Mouse (Mus musculus) spleen, adult 18-20 months (tissue): ENCODE results near the gene Naif1.

ENCODE experiments used
- DNase-seq, 2 experiments: peaks; one replicate each; pipeline ENCODE4 v3.0.0; 2022; ENCODE audit warnings: mixed read lengths in 2 of 2

Gene Naif1

GRCm38 (mm10) chr2:32449761-32450754 lies at the start of gene Naif1:
Gene Naif1, plus strand, starts transcription at chr2:32450457.
- DNase-seq, result no peak

GRCm38 (mm10) chr2:32404663-32405062 lies 45.6 kb upstream of the Naif1 start:
- DNase-seq, result peak; percentile 77 to 95

GRCm38 (mm10) chr2:32407144-32407824 lies 43.0 kb upstream of the Naif1 start:
- no peak for DNase-seq

GRCm38 (mm10) chr2:32408429-32409424 lies 41.5 kb upstream of the Naif1 start:
- no peak for DNase-seq

- no peak for DNase-seq
Measured at GRCm38 (mm10) chr2:32411407-32411806, 38.9 kb upstream of the Naif1 start.

GRCm38 (mm10) chr2:32412742-32413531 lies 37.3 kb upstream of the Naif1 start:
- no peak for DNase-seq

GRCm38 (mm10) chr2:32413936-32414335 lies 36.3 kb upstream of the Naif1 start:
- no peak for DNase-seq

- DNase-seq, result no peak
Measured at GRCm38 (mm10) chr2:32415801-32416200, 34.5 kb upstream of the Naif1 start.

GRCm38 (mm10) chr2:32416556-32416955 lies 33.7 kb upstream of the Naif1 start:
- no peak for DNase-seq

- DNase-seq, result no peak
Measured at GRCm38 (mm10) chr2:32417486-32417885, 32.8 kb upstream of the Naif1 start.

- no peak for DNase-seq
Measured at GRCm38 (mm10) chr2:32418430-32419151, 31.7 kb upstream of the Naif1 start.

GRCm38 (mm10) chr2:32419359-32419758 lies 30.9 kb upstream of the Naif1 start:
- DNase-seq, result no peak

- no peak for DNase-seq
Measured at GRCm38 (mm10) chr2:32420066-32420608, 30.1 kb upstream of the Naif1 start.

- no peak for DNase-seq
Measured at GRCm38 (mm10) chr2:32420647-32421046, 29.6 kb upstream of the Naif1 start.

GRCm38 (mm10) chr2:32421851-32422251 lies 28.4 kb upstream of the Naif1 start:
- DNase-seq, result no peak

- no peak for DNase-seq
Measured at GRCm38 (mm10) chr2:32423481-32424331, 26.6 kb upstream of the Naif1 start.

GRCm38 (mm10) chr2:32424796-32425195 lies 25.5 kb upstream of the Naif1 start:
- no peak for DNase-seq

GRCm38 (mm10) chr2:32425568-32425967 lies 24.7 kb upstream of the Naif1 start:
- no peak for DNase-seq

GRCm38 (mm10) chr2:32426141-32426540 lies 24.1 kb upstream of the Naif1 start:
- no peak for DNase-seq

GRCm38 (mm10) chr2:32427720-32428119 lies 22.5 kb upstream of the Naif1 start:
- no peak for DNase-seq
